Mouse (Mus musculus) forebrain, embryonic 10.5 days (tissue): ENCODE measurements at regions not wholly inside any gene's neighbourhood (a gene's known extent, or its start where the extent isn't known, plus 50 kb on each side); places are given as distances from the start of the nearest gene placed in this dataset.

Experiments
- DNase-seq: peaks from one replicate; pipeline ENCODE4 v3.0.0-alpha.2; 2017; ENCODE audit warnings: low spot score; ENCODE audit errors: extremely low spot score
- H3K27ac ChIP-seq: fragments of 300-500 bp; sonication (generic); 2 replicates; pipeline ENCODE4 v1.5.1; 2016; ENCODE audit warnings: mild to moderate bottlenecking
- H3K27me3 ChIP-seq: fragments of 300-500 bp; sonication (generic); 2 replicates; pipeline ENCODE4 v1.6.1; 2016; ENCODE audit warnings: mild to moderate bottlenecking; ENCODE audit not compliant: poor library complexity, severe bottlenecking
- H3K36me3 ChIP-seq: fragments of 300-500 bp; sonication (generic); replicated peaks from 2 replicates; pipeline ENCODE4 v1.6.1; 2016; ENCODE audit warnings: mild to moderate bottlenecking, moderate library complexity
- H3K4me1 ChIP-seq: fragments of 300-500 bp; sonication (generic); 2 replicates; pipeline ENCODE4 v1.6.1; 2016
- H3K4me3 ChIP-seq: fragments of 300-500 bp; sonication (generic); 2 replicates; pipeline ENCODE4 v1.5.1; 2016; ENCODE audit warnings: mild to moderate bottlenecking, moderate library complexity
- H3K9me3 ChIP-seq: fragments of 300-500 bp; sonication (generic); 2 replicates; pipeline ENCODE4 v1.6.1; 2016; ENCODE audit warnings: mild to moderate bottlenecking, moderate library complexity
- WGBS: fragments of 180-500 bp; shearing (Covaris S2); methylation state at CpG from one replicate; pipeline ENCODE4 v1.1.7; 2016; 5-methylcytosine and 5-hydroxymethylcytosine counted together

DNA sequence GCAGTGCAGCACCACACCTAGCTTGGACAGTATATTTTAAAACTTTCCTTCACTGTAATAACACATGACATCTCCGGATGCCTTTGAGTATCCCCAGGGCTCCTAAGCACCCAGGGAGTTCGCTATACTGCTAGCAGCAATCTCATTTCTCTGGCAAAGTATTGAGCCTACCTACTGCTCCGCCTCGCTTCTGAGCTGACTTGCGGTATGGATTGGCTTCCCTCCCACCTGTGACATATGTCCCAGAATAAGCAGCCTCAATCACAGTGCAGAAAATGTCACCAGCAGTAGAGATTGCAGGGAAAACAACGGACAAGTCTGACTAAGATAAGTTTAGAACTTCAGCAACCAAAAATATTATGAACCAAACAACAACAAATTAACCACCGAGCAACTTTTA lies 131.8 kb downstream of the Gm10260 start:
- Histone ChIP-seq H3K27ac (no peak overlapping the region), H3K27me3 (no peaks in the 10 kb centered on the region), H3K4me3 (no peak overlapping the region), H3K4me1 (no peaks in the 10 kb centered on the region), H3K9me3 (no peaks in the 10 kb centered on the region), H3K36me3 (no peaks in the 10 kb centered on the region)
- no peak for DNase-seq
- WGBS: 94% methylated on average over 7 of the region's 7 CpGs

DNA sequence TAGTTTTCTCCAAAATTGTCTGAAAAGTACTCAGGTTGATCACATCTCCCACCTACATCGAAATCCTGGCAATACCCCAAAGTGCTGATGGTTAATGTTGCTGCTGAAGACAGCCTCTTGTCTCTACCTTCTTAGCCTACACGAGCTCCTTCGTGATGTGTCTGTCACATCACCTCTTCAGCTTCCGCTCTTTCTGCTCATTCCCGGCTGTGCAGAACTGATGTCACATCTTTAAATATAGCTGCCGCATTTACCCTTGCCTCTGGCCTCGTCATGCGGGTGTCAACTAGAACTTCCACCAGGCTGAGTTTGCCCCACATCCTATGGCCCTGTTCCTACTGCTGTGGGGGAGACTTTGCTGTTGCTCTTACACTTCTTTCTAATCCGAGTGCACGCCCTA lies 133.2 kb downstream of the Gm10260 start:
- 93% methylated on average over 10 of the region's 10 CpGs for WGBS
- DNase-seq: no peak

DNA sequence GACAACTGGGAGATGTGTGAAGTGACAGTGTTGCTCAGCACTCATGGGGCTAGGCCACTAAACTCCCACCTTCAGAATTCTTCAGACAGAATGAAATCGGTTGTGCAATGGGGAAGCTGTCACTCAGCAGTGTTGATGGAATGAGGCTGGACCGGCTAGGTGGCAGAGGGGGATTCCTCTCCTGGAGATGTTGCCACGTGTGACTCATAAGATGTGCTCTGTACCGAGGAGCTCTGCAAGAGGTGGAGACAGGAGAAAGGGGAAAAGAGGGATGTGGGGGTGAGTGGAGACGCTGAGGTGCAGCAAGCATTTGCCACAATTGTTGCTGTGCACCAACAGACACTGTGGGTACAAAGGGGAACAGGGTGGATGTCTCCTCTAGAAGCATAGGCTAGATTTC lies 133.6 kb downstream of the Gm10260 start:
- Histone ChIP-seq H3K9me3 (no peaks in the 10 kb centered on the region), H3K27me3 (no peaks in the 10 kb centered on the region), H3K4me1 (no peaks in the 10 kb centered on the region), H3K4me3 (no peak overlapping the region), H3K36me3 (no peaks in the 10 kb centered on the region), H3K27ac (no peak overlapping the region)
- no peak for DNase-seq
- 84% methylated on average over 5 of the region's 5 CpGs for WGBS

More for the DNA sequence above, 133.2 kb downstream of the Gm10260 start:
- Histone ChIP-seq H3K9me3 (no peaks in the 10 kb centered on the region), H3K27me3 (no peaks in the 10 kb centered on the region), H3K27ac (no peak overlapping the region), H3K4me1 (no peaks in the 10 kb centered on the region), H3K36me3 (no peaks in the 10 kb centered on the region), H3K4me3 (no peak overlapping the region)

GRCm38 (mm10) chr13:97626116-97626515 lies 134.3 kb downstream of the Gm10260 start:
- H3K4me3 ChIP-seq: no peak overlapping the region
- H3K36me3 ChIP-seq: no peaks in the 10 kb centered on the region
- WGBS: 94% methylated on average over 5 of the region's 5 CpGs
- H3K27me3 ChIP-seq: no peaks in the 10 kb centered on the region
- DNase-seq: no peak
- H3K4me1 ChIP-seq: no peaks in the 10 kb centered on the region
- no peaks in the 10 kb centered on the region for H3K9me3 ChIP-seq
- H3K27ac ChIP-seq: no peak overlapping the region

- H3K36me3 ChIP-seq: no peaks in the 10 kb centered on the region
- H3K9me3 ChIP-seq: no peaks in the 10 kb centered on the region
- no peaks in the 10 kb centered on the region for H3K27me3 ChIP-seq
- no peak overlapping the region for H3K27ac ChIP-seq
- no peaks in the 10 kb centered on the region for H3K4me1 ChIP-seq
- DNase-seq: no peak
- WGBS: 90% methylated on average over 4 of the region's 4 CpGs
- no peak overlapping the region for H3K4me3 ChIP-seq
These were observed 135.0 kb downstream of the Gm10260 start for GRCm38 (mm10) chr13:97625391-97625790.

DNA sequence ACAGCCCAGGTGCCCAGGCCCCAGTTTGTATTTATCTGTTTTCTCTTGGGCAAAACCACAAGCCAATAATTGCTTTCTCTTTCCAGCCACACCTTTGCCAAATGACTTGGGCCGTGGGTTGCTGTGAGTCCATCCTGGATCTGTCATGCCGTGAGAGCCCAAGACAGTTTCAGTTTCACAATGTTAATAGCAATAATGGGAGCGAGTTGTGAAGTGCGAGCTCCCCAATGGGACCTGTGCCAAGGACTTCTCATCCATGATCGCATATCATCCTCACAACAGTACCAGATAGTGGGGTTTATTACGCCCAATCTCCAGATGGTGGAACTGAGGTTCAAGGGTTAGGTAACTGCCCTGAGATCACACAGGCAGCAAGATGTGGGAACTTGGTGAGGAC lies 142.2 kb downstream of the Gm10260 start:
- H3K4me3 ChIP-seq: no peak overlapping the region
- no peak overlapping the region for H3K27ac ChIP-seq
- peaks cover 11% of the 10 kb centered on the region for H3K4me1 ChIP-seq
- DNase-seq: no peak
- no peaks in the 10 kb centered on the region for H3K9me3 ChIP-seq
- WGBS: 91% methylated on average over 6 of the region's 6 CpGs
- no peaks in the 10 kb centered on the region for H3K27me3 ChIP-seq
- H3K36me3 ChIP-seq: no peaks in the 10 kb centered on the region

DNA sequence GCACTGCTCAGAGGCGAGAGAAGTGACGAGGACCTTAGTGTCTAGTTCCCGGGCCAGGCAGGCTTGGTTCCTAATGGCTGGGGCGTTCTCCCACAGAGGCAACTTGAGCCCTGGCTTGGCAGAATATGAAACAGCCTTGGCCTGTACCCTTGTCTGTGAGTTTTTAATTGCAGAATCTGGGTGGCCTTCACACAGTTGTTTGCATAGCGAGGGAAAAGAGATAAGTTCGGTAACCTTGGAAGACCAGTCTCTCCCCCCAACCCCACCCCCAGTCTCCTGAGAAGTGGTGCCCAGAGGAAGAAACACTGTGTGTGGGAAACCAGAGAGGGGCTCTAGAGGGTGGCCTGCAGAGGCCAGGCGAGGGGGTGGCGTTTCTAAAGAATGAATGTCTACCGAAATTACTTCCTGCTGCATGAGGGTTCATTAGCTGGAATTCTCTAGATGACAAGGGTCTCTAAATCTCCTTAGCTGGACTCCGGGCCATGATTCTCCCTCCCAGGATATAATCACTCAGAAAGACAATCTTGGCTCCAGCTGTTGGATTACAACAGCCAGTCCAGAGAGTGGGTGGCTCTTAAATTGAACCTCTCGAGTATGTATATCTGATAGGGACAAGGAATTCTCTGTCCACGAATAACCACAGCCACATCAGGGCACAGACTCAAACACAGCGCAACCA lies 142.8 kb downstream of the Gm10260 start:
- H3K36me3 ChIP-seq: no peaks in the 10 kb centered on the region
- peaks cover 11% of the 10 kb centered on the region for H3K4me1 ChIP-seq
- no peak overlapping the region for H3K4me3 ChIP-seq
- no peak for DNase-seq
- H3K27ac ChIP-seq: peak overlapping the region; percentile 51; the same call in 1 of the 2 replicates
- H3K9me3 ChIP-seq: no peaks in the 10 kb centered on the region
- no peaks in the 10 kb centered on the region for H3K27me3 ChIP-seq
- 80% methylated on average over 13 of the region's 13 CpGs for WGBS

DNA sequence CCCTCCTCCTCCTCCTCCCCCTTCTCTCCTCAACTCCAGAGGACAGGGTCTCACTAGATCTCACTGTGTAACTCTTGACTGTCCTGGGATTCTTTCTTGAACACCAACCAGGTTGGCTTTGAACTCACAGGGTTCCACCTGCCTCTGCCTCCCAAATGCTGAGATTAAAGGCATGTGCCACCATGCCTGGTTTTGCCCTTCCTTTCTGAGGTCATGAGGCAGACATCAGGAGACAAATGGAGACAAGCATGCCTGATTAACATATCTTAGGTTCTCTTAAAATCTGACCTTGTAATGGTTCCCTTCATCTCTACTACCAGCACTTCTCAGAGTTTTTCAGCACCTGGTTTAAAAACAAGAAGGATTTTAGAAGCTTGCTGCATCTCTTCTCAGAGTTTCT lies 143.5 kb downstream of the Gm10260 start:
- Histone ChIP-seq H3K27ac (no peak overlapping the region), H3K36me3 (no peaks in the 10 kb centered on the region), H3K9me3 (no peaks in the 10 kb centered on the region), H3K4me3 (no peak overlapping the region), H3K4me1 (peaks cover 11% of the 10 kb centered on the region), H3K27me3 (no peaks in the 10 kb centered on the region)
- DNase-seq: no peak

GRCm38 (mm10) chr13:97607221-97607723 lies 153.2 kb downstream of the Gm10260 start:
- peaks cover 29% of the 10 kb centered on the region for H3K4me1 ChIP-seq
- peak overlapping the region; percentile 65 for H3K27ac ChIP-seq
- 46% methylated on average over 11 of the region's 11 CpGs for WGBS
- no peaks in the 10 kb centered on the region for H3K9me3 ChIP-seq
- no peak overlapping the region for H3K4me3 ChIP-seq
- H3K27me3 ChIP-seq: 0 out of 2 replicates have a peak, but pooled peaks cover 5% of the 10 kb centered on the region
- H3K36me3 ChIP-seq: no peaks in the 10 kb centered on the region
- DNase-seq: peak; percentile 43

- H3K27ac ChIP-seq: no peak overlapping the region
- H3K4me1 ChIP-seq: peaks cover 55% of the 10 kb centered on the region
- 0 out of 2 replicates have a peak, but pooled peaks cover 9% of the 10 kb centered on the region for H3K27me3 ChIP-seq
- no peaks in the 10 kb centered on the region for H3K9me3 ChIP-seq
- H3K4me3 ChIP-seq: no peak overlapping the region
- WGBS: 89% methylated on average over 3 of the region's 3 CpGs
- no peaks in the 10 kb centered on the region for H3K36me3 ChIP-seq
- no peak for DNase-seq
These were observed 156.0 kb downstream of the Gm10260 start for GRCm38 (mm10) chr13:97604451-97604850.

- DNase-seq: no peak
- Histone ChIP-seq H3K27me3 (0 out of 2 replicates have a peak, but pooled peaks cover 4% of the 10 kb centered on the region), H3K9me3 (0 out of 2 replicates have a peak, but pooled peaks cover 6% of the 10 kb centered on the region), H3K4me3 (no peak overlapping the region), H3K36me3 (no peaks in the 10 kb centered on the region), H3K4me1 (peaks cover 41% of the 10 kb centered on the region), H3K27ac (peak overlapping the region; percentile 40)
- WGBS: 55% methylated on average over 7 of the region's 7 CpGs
These were observed 159.2 kb downstream of the Gm10260 start for GRCm38 (mm10) chr13:97601135-97601730.

DNA sequence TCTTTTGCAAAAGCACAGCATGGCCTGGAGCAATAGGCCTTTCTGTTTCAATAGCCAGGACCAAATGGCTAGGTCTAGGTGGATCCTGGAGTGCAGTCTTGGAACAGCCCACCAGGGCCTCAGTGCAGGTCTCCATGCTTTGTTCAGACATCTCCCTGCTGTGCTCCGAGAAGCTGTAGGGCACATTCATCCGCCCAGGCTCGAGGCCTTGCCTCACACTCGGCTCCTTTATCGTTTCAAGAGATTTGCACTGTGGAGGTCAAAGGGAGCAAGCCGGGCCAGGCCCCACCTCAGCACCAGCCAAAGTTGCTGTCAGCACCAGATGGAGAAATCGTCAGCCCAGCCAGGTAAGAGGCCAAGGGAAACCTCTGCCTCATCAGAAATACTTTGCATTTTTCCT lies 160.3 kb downstream of the Gm10260 start:
- H3K36me3 ChIP-seq: no peaks in the 10 kb centered on the region
- no peak for DNase-seq
- H3K27me3 ChIP-seq: 0 out of 2 replicates have a peak, but pooled peaks cover 4% of the 10 kb centered on the region
- H3K4me1 ChIP-seq: peaks cover 37% of the 10 kb centered on the region
- 0 out of 2 replicates have a peak overlapping the region, but pooled peaks have one; percentile 25 for H3K27ac ChIP-seq
- H3K9me3 ChIP-seq: 0 out of 2 replicates have a peak, but pooled peaks cover 6% of the 10 kb centered on the region
- H3K4me3 ChIP-seq: no peak overlapping the region
- 70% methylated on average over 7 of the region's 7 CpGs for WGBS
